Mouse (Mus musculus) urinary bladder, postnatal 36 days (tissue): Measurements from ENCODE around the gene Rin3.

ENCODE experiments used
- DNase-seq, 2 experiments: peaks; one replicate each; pipeline ENCODE4 v3.0.0; 2022; ENCODE audit warnings: low spot score in 2 of 2, mixed read lengths in 1 of 2

Rin3 gene

DNA sequence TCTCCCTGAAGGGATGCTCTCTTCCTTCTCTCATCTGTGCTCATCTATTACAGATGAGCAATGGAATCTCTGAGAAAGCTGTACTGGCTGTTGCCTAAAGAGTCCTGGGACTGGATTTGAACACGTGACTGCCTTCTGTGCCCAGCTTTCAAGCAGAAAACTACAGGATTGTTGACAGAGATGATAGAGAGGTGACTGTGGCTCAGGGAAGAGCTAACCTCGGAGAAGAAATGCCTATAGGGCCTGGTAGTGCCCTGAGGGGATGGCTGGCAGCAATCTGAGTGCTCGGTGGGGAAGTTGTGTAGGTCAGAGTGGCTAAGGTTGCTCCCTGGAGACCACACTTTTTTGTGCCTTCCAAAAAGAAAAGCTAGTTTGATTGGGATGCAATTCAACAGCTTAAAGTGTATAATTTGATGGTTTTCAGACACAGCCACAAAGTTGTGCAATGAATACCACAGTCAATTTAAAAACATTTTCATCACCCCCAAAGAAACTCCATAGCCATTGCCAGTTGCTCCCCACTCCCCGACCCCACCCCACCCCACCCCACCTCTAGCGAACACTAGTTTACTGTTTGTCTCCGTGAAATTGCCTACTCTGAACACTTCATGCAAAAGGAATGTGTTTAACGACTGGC lies 1.9 kb upstream of the Rin3 start:
- no peak for DNase-seq

DNA sequence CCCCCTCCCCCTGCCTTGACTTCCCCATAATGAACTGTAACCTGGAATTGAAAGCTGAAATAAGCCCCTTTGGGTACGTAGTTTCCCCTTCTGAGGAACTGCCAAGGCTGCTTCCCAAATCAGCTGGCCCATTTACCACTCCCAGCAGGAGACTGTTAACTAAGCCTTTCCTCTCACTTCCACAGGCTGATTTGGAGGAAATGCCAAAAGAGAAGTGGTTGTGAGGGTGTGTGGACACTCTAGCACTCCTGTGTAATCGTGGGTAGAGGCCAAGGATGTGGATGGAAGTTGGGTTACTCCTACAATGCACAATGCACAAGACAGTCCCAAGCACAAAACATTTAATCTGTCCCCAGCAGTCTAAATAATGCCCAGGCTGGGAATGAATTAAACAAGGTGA lies 722 bp upstream of the Rin3 start:
- no peak for DNase-seq

DNA sequence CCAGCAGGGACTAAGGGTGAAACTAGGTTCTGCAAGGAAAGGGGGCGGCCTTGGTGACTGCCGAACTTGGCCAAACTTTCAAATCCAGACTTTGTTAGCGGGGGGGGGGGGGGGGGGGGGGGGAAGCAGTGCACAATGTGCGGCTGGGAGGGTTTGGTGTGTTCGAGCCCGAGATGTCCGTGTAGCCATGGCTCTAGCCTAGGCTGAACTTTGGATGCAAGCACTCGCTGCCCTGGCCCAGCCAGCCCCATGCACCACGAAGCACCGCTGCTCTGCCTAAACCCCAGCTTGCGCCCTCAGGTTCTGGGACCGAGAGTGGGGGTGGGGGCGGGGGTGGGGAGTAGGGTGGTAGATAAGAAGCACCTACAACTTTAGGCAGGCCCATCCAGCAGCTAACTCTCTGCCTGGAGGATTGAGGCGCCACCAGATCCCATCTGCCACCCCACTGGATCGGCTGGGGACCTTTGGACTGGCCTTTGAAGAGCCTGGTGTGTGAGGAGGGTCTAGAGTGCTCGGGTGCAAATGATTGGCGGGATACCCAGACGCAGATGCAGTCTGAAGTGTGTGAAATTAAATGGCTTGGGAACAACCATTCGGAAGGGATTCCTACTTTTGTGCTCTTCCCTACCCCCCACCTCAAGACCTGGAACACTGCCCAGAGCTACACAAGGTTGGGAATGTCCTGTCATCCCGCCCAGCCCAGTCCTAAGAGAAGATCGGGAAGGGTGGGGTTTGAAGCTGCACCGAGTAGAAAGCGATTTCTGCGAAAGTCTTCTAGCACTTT lies 827 bp downstream of the Rin3 start:
- DNase-seq, result peak in 1 of 2 experiments; percentile 57

DNA sequence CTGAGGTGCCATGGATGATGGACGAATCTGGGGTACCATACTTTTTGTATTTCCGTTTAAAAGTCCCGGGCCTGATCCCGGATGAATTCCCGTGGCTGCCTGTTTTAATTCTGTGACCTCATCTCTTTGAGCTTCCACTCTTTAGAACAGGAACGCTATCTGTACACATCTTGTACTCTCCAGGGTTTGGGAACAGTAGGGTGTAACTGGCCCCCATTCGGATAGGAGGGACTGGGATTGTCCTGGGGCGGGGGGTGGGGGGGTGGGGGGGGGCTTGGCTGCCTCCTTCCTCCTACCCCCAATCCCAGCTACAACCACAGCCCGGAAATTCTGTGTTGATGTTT lies 1.4 kb downstream of the Rin3 start:
- no peak for DNase-seq

DNA sequence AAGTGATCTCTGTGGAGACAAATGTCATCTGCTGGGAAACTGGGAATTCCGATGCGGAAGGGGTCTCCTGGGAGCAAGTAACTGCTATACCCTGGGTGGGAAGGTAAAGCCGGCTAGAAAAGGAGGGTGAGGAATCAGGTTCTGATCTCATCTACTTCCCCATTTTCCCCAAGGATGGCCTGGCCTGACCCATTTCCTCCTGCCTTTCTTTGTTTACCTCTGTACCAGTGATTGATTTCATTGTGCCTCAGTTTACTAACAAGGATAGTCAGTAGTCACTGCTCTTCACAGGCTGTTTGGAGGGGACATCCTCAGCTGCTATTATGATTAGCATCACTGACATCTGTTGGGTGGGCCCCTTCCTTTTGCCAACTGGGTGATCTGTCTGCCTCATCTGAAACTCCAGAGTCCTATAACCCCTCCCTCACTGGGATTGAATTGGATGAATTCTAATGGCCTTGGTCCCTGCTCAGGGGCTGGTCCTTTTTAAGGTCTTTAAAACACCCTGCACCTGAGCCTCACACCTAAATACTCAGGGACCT lies 1.8 kb downstream of the Rin3 start:
- DNase-seq, result no peak

DNA sequence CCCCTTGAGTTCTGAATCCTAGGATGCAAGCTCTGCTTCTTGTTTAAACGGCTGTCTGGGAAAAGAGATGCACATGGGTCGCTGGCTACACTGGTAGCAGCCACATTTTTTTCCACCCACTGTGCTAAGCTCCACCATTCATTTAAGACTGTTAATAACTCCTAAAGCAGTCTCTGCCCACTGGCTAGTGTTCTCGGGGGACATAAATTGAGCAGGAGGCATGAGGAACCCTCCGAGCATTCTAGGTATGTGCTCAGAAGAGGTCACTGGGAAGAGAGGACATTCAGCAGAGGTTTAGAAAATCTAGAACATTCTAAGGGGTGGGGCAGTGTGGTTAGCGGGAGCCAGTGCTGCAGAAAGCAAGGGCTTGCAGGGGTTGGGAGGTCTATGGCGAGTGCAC lies 2.5 kb downstream of the Rin3 start:
- DNase-seq, result no peak

DNA sequence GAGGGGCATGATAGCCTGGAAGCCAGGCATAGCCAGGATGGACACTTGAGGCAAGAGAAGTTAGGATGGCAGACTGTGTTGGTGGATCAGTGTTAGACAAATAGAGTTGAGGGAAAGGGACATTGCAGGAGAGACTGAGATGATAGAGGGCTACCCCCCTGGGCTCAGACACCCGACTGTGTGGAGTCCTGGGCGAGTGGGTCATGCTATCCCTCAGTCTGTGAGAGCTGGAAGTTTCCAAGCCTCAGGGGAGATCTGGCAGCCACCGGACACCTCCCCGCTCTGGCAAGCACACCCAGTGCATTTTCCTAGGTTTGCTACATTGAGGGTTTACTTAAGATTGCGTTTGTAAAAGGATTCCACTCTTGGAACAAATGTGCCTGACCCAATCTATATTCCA lies 2.9 kb downstream of the Rin3 start:
- DNase-seq, result no peak

DNA sequence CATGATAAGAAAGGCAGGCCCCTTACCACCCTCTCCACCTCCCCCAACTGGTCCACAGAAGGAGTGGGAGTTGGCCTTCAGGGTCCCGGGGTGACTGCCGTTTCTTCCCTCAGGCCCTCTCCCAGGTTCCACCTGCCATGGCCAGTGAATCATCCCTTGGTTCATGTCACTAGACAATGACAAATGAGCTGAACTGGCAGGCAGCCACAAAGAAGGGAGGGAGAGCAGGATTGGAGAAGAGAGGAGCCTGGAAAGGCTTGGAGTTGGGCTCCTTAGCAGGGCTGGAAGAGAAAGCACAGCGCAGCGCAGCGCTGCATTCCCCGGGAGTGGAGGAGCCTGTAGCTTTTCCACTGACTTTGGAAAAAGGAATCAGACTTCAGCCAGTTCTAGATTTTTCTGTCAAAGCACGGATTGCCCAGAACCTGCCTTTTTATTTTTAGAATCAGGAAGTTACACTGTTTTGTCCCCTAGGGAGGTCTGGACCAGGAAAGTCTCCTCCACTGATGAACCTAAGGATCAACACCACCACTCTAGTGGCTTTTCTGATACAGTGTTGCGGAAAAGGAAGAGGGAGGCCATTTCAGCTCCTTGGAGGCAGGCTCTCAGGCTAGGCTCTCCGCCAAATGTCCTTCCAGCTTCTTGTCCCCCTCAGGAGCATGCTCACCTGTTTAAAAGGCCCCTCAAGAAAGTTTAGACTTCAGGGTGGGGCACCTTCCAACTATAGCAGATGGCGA lies 4.0 kb downstream of the Rin3 start:
- peak in 1 of 2 experiments; percentile 62 for DNase-seq

DNA sequence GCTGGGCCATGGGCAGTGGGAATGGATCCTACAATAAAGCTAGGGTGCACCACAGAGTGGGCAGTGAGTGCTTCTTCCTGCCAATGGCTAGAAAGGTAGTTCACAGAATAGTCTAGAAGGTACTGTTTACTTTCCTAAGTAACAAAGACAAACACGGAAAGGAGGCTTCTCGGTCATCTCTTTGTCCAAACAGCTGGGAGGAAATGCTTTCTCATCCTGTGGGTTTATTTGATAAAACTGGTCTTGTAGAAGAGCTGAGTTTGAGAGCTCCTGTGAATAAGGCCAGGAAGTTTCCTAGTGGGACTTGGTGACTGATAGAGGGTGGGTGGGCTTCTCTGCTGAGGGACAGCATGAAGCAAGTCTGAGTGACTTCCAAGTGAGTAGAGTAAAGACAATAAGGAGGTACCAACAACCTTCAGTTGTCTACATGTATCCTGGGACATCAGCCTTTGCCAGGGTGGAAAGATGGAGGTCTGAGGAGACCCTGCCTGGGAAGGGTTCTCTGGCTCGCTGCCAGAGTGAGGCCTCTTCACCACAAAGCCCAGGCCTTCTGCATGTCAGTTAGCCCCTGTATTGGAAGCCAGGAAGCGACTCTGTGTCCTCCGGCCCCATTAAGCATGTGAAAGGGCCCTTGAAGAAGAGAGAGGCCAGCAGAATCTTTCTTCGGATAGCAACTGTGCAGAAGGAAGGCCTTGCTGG lies 5.2 kb downstream of the Rin3 start:
- DNase-seq, result no peak

DNA sequence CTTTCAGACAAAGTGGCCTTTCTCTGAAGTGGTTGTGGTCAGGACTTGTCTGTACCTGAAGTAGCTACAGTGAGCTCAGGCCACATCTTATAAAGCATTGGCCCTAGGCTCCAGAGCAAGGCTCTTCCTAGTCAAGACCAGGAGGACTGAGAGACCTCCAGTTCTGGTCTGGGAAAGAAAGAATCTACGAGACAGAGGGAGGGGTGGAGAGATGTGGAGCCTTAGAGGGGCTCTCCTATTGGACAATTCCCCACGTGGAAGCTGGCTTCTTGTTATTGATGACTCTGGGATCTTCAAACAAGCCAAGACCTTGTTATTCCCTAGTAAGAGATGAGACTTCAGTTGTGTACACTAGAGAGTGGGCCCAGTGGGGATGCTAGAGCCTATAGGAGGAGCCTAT lies 6.0 kb downstream of the Rin3 start:
- DNase-seq, result no peak

DNA sequence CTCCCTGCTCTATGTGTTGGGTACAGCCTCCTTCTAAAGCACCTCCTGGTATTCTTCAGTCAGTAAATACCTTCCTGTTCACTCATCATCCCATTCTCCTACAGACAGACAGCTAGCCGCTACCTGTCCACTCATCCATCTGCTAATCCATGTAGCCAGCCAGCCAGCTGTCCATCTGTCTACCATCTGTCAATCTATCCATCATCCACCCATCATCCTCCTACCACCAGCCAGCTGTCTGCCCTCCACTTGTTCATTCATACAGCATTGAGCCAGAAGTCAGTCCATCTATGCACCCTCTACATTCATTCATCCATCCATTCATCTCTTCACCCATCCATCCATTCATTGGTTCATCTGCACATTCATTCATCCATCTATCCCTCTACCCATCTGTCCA lies 6.7 kb downstream of the Rin3 start:
- no peak for DNase-seq

DNA sequence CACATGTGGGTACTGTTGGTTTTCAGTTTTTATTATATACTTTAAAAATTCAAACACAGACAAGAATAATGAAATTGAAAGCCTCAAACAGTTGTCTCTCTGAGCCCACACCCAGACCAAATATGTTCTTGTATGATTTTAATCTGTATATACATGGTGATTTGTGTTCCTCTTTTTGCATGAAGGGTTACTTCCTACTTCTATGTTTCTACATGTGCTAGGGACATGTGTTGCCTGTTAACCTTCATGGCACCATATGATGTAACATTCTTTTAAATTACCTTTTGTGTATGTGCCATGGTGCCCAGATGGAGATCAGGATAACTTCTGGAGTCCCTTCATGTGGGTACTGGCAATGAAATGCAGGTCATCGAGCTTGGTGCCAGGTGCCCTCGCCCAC lies 7.8 kb downstream of the Rin3 start:
- DNase-seq, result no peak

DNA sequence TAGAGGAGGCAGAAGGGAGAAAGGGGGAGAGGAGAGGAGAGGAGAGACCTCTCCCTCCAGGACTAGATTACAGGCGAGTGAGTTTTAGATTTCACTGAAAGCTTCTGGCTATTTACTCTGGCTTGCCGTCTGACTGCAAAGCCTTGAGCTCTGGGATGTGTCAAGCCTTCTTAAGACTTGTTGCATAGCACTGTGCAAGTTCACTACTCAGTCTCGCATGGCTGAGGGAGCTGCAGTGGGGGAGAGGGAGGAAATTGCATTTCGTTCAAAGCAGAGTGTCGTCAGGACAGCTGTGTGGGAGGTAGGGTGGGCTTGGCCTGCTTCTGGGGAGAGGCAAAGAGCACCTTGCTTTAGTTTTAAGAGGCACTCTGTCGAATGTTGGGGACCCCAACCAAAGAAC lies 8.8 kb downstream of the Rin3 start:
- no peak for DNase-seq

DNA sequence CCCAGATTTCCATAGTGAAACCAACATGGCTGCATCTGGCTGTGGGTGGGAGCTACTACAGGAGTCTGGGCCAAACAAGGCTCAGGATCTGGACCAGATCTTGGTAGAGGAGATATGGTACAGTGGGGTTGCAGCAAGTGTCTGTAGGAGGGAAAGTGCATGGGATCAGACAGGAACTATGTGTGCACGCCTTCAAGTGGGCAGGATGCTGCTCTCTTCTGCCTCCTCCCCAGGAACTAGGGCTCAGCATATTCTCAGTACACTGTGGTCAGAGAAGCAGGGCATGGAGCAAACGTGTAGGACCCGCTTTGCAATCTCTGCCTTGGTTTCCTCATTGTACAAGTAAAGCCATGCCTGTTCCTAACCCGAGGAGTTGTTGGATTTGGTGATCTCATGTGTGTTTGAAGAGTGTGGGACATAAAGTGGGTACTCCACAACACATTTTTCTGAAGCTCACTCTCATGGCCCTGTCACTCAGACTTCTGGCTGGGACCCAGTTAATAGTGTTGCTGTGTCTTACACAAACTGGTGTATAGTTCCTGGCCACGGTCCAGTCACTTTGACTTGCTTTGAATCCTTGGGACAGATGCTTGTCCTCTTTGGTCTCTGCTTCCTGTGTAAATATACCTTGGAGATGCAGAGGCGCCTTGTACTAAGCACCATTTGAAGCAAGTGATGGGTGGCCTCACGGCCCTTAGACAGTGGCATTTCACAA lies 9.8 kb downstream of the Rin3 start:
- DNase-seq, result no peak

DNA sequence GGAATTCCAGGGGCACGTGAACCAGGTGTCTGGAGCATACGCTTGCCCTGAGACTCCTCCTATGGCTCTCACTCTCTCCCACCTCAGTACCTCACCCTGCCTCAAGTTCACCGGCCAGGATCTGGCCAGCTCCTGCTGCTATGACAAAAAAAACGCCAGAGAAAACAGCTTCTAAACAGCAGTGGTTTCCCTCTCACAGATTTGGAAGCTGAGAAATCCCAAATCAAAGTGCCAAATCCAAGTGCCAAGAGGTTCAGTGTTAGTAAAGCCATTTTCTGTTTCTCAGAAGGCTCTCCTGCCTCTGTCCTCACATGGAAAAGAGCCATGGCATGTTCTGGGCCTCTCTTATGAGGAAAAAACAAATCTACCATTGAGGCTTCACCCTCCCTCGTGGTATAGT lies 11.8 kb downstream of the Rin3 start:
- DNase-seq, result no peak

DNA sequence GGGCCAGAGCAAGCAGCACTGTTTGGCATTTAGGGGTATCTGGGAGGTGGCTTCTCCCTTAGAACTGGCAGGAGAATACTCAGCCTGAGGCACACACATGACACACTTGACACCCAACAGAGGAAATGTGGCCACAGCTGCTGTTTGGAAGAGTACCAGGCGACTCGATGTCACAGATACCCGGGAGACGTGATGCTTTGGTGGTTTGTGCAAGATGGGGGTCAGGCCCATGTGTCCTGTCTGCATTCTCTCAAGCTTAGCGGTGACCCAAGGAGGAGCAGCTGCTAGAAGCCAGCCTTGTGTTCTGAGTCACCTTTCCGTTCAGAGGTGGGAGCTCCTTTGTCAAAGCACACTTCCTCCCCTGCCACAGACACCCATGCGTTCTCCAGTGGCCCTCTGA lies 12.4 kb downstream of the Rin3 start:
- no peak for DNase-seq

DNA sequence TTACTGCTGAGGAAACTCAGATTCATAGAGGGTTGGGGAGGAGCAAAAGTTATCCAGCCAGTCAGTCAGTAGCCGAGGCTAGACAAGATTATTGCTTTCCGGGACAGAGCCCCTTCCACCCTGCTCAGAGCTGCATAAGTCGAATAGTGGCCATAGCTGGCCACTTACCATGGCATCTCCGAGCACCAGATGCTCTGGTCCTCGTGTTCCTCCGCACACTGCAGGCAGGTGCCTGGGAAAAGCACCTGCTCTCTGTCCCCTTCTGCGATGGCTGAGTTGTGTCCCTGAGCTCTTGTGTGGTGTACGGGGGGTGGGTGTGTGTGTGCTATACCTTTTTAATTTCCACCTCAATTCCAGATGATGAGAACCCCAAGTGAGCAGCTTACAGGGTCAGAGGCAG lies 12.8 kb downstream of the Rin3 start:
- DNase-seq, result no peak

DNA sequence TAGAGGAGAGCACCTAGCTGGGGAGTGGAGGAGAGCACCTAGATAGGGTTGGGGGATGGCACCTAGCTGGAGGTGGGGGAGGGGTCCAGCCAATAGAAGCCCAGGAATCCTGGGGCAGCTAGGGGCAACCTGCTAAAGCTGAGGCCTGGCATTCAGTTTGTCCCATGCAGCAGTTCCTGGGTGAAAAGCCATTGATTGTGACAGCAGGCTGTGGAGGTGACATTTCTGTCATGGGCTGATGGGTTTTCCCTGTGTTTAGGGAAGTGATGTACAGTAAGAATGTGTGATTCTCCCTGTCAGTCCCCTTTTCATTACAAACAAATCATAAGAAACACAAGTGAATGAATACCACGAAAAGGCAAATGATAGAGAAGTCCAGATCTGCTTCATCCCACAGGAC lies 13.5 kb downstream of the Rin3 start:
- DNase-seq, result no peak

DNA sequence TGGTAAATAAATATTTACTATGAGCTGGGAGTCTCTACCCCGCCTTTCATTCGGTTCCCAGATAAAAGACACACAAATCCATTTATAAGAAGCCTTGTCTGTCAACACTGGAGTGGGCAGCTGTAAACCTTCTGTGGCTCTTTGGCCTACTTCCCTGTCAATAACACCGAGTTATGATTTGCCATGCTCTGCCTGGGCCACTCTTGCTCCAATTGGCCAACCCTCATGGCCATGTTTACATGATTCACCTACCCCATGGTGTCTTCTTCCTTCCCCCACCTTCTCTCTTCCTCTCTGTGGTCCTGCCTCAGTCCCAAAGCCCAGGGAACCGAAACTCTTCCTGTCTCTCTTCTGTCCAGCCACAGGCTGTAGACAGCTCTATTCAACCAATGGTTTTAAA lies 14.1 kb downstream of the Rin3 start:
- no peak for DNase-seq

DNA sequence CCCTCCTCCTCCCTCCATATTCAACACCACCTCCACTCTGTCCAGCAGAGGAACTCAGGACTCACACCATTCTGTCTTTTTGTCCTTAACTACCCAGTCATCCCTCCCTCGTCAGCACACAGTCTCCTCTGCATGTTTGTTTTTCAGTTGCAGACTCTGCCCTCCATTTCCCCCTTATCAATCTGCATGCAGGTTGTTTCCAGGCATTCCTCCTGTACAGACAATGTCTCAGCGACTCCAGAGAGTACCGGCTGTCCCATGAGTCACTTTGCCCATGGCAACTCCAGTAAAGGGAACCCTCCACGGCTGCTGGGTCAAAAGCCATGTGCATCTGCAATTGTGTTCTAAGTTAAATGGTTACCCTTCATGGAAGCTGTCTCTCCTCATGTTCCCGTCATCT lies 16.4 kb downstream of the Rin3 start:
- no peak for DNase-seq

DNA sequence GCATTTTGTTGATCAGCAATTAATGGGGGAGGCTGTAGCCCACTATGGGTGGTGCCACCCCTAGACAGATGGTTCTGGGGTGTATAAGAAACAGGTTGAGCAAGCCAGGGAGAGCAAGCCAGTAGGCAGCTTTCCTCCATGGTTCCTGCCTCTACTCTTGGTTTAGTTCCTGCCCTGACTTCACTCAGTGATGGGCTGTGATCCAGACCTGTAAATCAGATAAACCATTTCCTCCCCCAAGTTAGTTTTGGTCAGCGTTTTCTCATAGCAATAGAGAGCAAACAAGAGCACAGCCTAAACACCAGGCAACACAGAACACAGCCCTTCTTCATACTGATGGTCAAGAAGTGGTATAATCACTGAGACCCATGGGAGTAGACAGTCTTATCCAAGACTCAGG lies 18.7 kb downstream of the Rin3 start:
- no peak for DNase-seq

DNA sequence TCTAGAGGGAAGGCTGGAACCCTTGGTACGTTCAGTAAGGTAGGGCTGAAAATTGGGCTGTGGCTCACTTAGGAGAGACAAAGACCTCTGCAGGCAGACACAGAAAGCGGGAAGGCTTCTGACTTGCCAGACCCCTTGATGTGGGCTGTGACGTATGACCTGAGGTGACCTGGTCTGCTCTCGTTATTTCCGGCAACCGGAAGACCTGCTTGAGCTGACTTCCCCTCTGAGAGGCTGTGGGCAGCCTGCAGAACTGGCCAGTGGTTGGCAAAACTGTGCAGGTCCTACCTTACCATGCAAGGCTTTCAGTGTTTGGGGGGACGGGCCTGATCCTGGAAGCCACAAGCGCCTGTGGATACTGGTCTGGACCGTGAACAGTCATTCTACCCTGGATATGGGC lies 19.5 kb downstream of the Rin3 start:
- DNase-seq, result no peak
